Mouse (Mus musculus): ENCODE data around the gene Nlrp4a.

- TF ChIP-seq CTCF (IDR thresholded peaks at IDR 0.05) (no peak), EP300 (IDR thresholded peaks at IDR 0.05; ENCODE audit: insufficient read depth, low read depth, low read length) (no peak), POLR2A (IDR thresholded peaks at IDR 0.05; ENCODE audit: insufficient read depth, low read depth, low read length) (no peak)
Measured at GRCm38 (mm10) chr7:26476690-26477089, 41.8 kb downstream of the Nlrp4a start.
